Comparison of ENCODE assay signal across 10 mouse cellular contexts in the genomic region with DNA sequence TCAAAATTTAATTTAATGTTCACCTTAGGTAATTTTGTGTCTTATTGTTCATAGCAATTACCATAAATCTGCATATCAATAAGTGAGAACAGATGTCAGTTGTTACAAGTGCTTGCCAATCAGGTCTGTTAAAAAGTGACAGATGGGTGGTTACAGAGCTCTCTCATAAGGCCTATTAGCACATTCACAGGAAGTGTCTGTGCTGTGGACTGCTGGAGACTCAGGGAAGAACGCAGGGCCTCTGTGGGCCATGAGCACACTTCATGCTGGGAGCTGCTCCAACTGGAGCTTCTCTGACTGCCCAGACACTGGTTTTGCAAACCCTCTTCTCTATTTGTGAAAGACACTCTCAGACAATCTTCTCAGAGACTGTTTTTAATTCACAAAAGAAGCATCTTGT.
DNase-seq lines count a peak whose midpoint lies in the region; ATAC-seq lines count a peak whose summit lies in the region.
"Had no signal": no experiment of that assay in that cellular context is flagged by ENCODE, and none has a peak within 500 bp of the region (broad histone marks: within the 10 kb centered on the region; RNA-seq: fewer than 3 reads in every experiment).

No protein-coding gene starts in this region.

- intact Hi-C loops in heart, postnatal 25 days (cut with DNase I): no loop called here

- H3K36me3 ChIP-seq in neural tube, embryonic 14.5 days (ENCODE audit: control insufficient read depth, insufficient read depth, low read length): no peaks in the 10 kb centered on the region

- H3K9me3 ChIP-seq in neural tube, embryonic 14.5 days (ENCODE audit: control insufficient read depth, low read length): no peaks in the 10 kb centered on the region
- H3K9me3 ChIP-seq: lung, embryonic 15.5 days had no signal

- peak; percentile 92 for DNase-seq in heart, adult 11 months
- DNase-seq in heart, postnatal 25 days (ENCODE audit: low spot score): no peak
- DNase-seq in embryo, embryonic 10.5 days (ENCODE audit: low spot score): peak; percentile 51
- peak; percentile 42 to 83 for DNase-seq in layer of hippocampus, adult 18-20 months (ENCODE audit: low spot score in 2 of 2)
- no peak for DNase-seq in right cerebral cortex, adult 2 months (ENCODE audit: low spot score in 2 of 2)
- no peak for DNase-seq in adrenal gland, adult 18-20 months (ENCODE audit: low spot score in 2 of 2)
- DNase-seq: kidney, postnatal 14 days had no signal

- H3K4me2 ChIP-seq in neural tube, embryonic 14.5 days (ENCODE audit: low read depth, low read length): no peak overlapping the region
- H3K4me2 ChIP-seq: lung, embryonic 15.5 days had no signal

- H3K4me3 ChIP-seq in neural tube, embryonic 14.5 days (ENCODE audit: low read depth, low read length): no peak overlapping the region
- H3K4me3 ChIP-seq: lung, embryonic 15.5 days had no signal

- no peaks in the 10 kb centered on the region for H3K27me3 ChIP-seq in neural tube, embryonic 14.5 days (ENCODE audit: control insufficient read depth, insufficient read depth, low read length)
- H3K27me3 ChIP-seq: lung, embryonic 15.5 days had no signal

- 8% methylated on average over 1 of the region's 1 CpGs for WGBS in neural tube, embryonic 14.5 days

- no peak overlapping the region for H3K9ac ChIP-seq in neural tube, embryonic 14.5 days (replicated peaks; ENCODE audit: low read depth, low read length)
- H3K9ac ChIP-seq: lung, embryonic 15.5 days had no signal

- H3K4me1 ChIP-seq in neural tube, embryonic 14.5 days (ENCODE audit: control insufficient read depth, insufficient read depth, low read length): peaks cover 8% of the 10 kb centered on the region; the same call in 1 of the 2 replicates
- H3K4me1 ChIP-seq: lung, embryonic 15.5 days had no signal

- H3K27ac ChIP-seq in neural tube, embryonic 14.5 days (ENCODE audit: low read depth, low read length): no peak overlapping the region

- ATAC-seq in neural tube, embryonic 14.5 days (ENCODE audit: low read depth): peak; percentile 89
- no peak for ATAC-seq in monocyte, adult 5-6 weeks (replicated peaks; ENCODE audit: insufficient number of reproducible peaks, low FRiP score, low TSS enrichment, poor library complexity, severe bottlenecking)

Comparison
In these comparisons a context has a peak if more than half of its experiments do, and no peak if none do; other contexts are left out.
1. DNase-seq: peak in heart, adult 11 months (single experiment), embryo, embryonic 10.5 days (single experiment) and layer of hippocampus, adult 18-20 months (2 of 2); none in heart, postnatal 25 days (single experiment), right cerebral cortex, adult 2 months (0 of 2) and adrenal gland, adult 18-20 months (0 of 2).